Mouse (Mus musculus): ENCODE measurements around the gene Adamtsl1.

Gene Adamtsl1

GRCm38 (mm10) chr4:85677621-85678020 lies 163.6 kb downstream of the Adamtsl1 start:
- DNase-seq = no peak

GRCm38 (mm10) chr4:85686160-85686559 lies 172.2 kb downstream of the Adamtsl1 start:
- no peak for DNase-seq

- no peak for DNase-seq
Observed at GRCm38 (mm10) chr4:85695237-85695636, 181.3 kb downstream of the Adamtsl1 start.

GRCm38 (mm10) chr4:85707352-85708057 lies 193.5 kb downstream of the Adamtsl1 start:
- no peak for DNase-seq

- no peak for DNase-seq
Observed at GRCm38 (mm10) chr4:85709636-85710035, 195.7 kb downstream of the Adamtsl1 start.

- DNase-seq = no peak
Observed at GRCm38 (mm10) chr4:85724999-85725398, 211.0 kb downstream of the Adamtsl1 start.

- no peak for DNase-seq
Observed at GRCm38 (mm10) chr4:85727731-85728130, 213.8 kb downstream of the Adamtsl1 start.

- no peak for DNase-seq
Observed at GRCm38 (mm10) chr4:85728416-85728815, 214.4 kb downstream of the Adamtsl1 start.

GRCm38 (mm10) chr4:85740478-85740877 lies 226.5 kb downstream of the Adamtsl1 start:
- DNase-seq = no peak

- no peak for DNase-seq
Observed at GRCm38 (mm10) chr4:85741825-85742391, 227.9 kb downstream of the Adamtsl1 start.

GRCm38 (mm10) chr4:85743427-85743826 lies 229.5 kb downstream of the Adamtsl1 start:
- DNase-seq = no peak

- no peak for DNase-seq
Observed at GRCm38 (mm10) chr4:85762684-85763083, 248.7 kb downstream of the Adamtsl1 start.

- DNase-seq = no peak
Observed at GRCm38 (mm10) chr4:85763161-85764014, 249.4 kb downstream of the Adamtsl1 start.

GRCm38 (mm10) chr4:85764015-85764450 lies 250.1 kb downstream of the Adamtsl1 start:
- DNase-seq = no peak

- DNase-seq = no peak
Observed at GRCm38 (mm10) chr4:85764476-85764875, 250.5 kb downstream of the Adamtsl1 start.

- no peak for DNase-seq
Observed at GRCm38 (mm10) chr4:85767666-85768065, 253.7 kb downstream of the Adamtsl1 start.

GRCm38 (mm10) chr4:85768107-85768506 lies 254.1 kb downstream of the Adamtsl1 start:
- no peak for DNase-seq

GRCm38 (mm10) chr4:85782511-85782910 lies 268.5 kb downstream of the Adamtsl1 start:
- DNase-seq = no peak

- no peak for DNase-seq
Observed at GRCm38 (mm10) chr4:85783768-85784379, 269.9 kb downstream of the Adamtsl1 start.

GRCm38 (mm10) chr4:85784428-85784827 lies 270.5 kb downstream of the Adamtsl1 start:
- no peak for DNase-seq

GRCm38 (mm10) chr4:85790226-85790625 lies 276.3 kb downstream of the Adamtsl1 start:
- no peak for DNase-seq

GRCm38 (mm10) chr4:85801805-85802204 lies 287.8 kb downstream of the Adamtsl1 start:
- DNase-seq = peak; percentile 39

GRCm38 (mm10) chr4:85814418-85814817 lies 300.4 kb downstream of the Adamtsl1 start:
- no peak for DNase-seq
